Mouse (Mus musculus) stomach, embryonic 15.5 days (tissue): ENCODE data around the gene Zrsr2. TPM values are rescaled to one million over a fixed set of nuclear protein-coding genes. Genes with fewer than 3 reads are reported as not detected.
A peak's percentile ranks its signal among the peaks of the same experiment; 100 is the strongest.

ENCODE experiments used
- ATAC-seq: fragments of 200-750 bp; cut with Nextera tagmentation; 2 replicates; pipeline ENCODE4 v1.8.0; 2017; ENCODE audit warnings: low read depth, moderate number of reproducible peaks, moderate TSS enrichment; ENCODE audit not compliant: insufficient read depth, low FRiP score
- H3K27ac ChIP-seq: fragments of 300-500 bp; sonication (generic); 2 replicates; pipeline ENCODE4 v1.5.1; 2015; ENCODE audit warnings: mild to moderate bottlenecking, inconsistent platforms
- H3K27me3 ChIP-seq: fragments of 300-500 bp; sonication (generic); replicated peaks from 2 replicates; pipeline ENCODE4 v1.6.1; 2015; ENCODE audit warnings: inconsistent platforms
- H3K36me3 ChIP-seq: fragments of 300-500 bp; sonication (generic); 2 replicates; pipeline ENCODE4 v1.6.1; 2015; ENCODE audit warnings: inconsistent platforms
- H3K4me1 ChIP-seq: fragments of 300-500 bp; sonication (generic); 2 replicates; pipeline ENCODE4 v1.6.1; 2015; ENCODE audit warnings: inconsistent platforms
- H3K4me2 ChIP-seq: fragments of 300-500 bp; sonication (generic); 2 replicates; pipeline ENCODE4 v1.6.1; 2015; ENCODE audit warnings: mild to moderate bottlenecking, inconsistent platforms
- H3K4me3 ChIP-seq: fragments of 300-500 bp; sonication (generic); replicated peaks from 2 replicates; pipeline ENCODE4 v1.5.1; 2015; ENCODE audit warnings: inconsistent platforms
- H3K9ac ChIP-seq: fragments of 300-500 bp; sonication (generic); 2 replicates; pipeline ENCODE4 v1.6.1; 2015; ENCODE audit warnings: inconsistent platforms
- H3K9me3 ChIP-seq: fragments of 300-500 bp; sonication (generic); 2 replicates; pipeline ENCODE4 v1.6.1; 2016; ENCODE audit warnings: inconsistent platforms
- WGBS: fragments of 180-500 bp; shearing (Covaris S2); methylation state at CpG from one replicate; pipeline ENCODE4 v1.1.7; 2015; 5-methylcytosine and 5-hydroxymethylcytosine counted together
- polyA plus RNA-seq: library from polyadenylated mRNA; unstranded; fragments of >200 nt; fragmentation: Nextera tagmentation; extraction: Ambion mirVana; gene quantifications from 2 replicates; pipeline ENCODE4 v1.2.1, GENCODE M21; 2015

Zrsr2 gene
- polyA plus RNA-seq, 1 experiment from 2014 or later = 55.0 TPM

- Histone ChIP-seq H3K9ac (no peak overlapping the region), H3K36me3 (no peaks in the 10 kb centered on the region), H3K4me1 (no peaks in the 10 kb centered on the region), H3K9me3 (no peaks in the 10 kb centered on the region), H3K27me3 (no peaks in the 10 kb centered on the region), H3K4me2 (no peak overlapping the region), H3K4me3 (no peak overlapping the region), H3K27ac (no peak overlapping the region)
- 89% methylated on average over 6 of the region's 6 CpGs for WGBS
- no peak for ATAC-seq
Observed at GRCm38 (mm10) chrX:163938587-163938986, 19.9 kb downstream of the Zrsr2 start.

GRCm38 (mm10) chrX:163934731-163935130, 23.7 kb downstream of the Zrsr2 start:
- Histone ChIP-seq H3K4me1 (no peaks in the 10 kb centered on the region), H3K27me3 (no peaks in the 10 kb centered on the region), H3K4me2 (no peak overlapping the region), H3K36me3 (no peaks in the 10 kb centered on the region), H3K27ac (no peak overlapping the region), H3K4me3 (no peak overlapping the region), H3K9me3 (no peaks in the 10 kb centered on the region), H3K9ac (no peak overlapping the region)
- no peak for ATAC-seq
- WGBS = 87% methylated on average over 8 of the region's 8 CpGs

- H3K27ac ChIP-seq = no peak overlapping the region
- no peaks in the 10 kb centered on the region for H3K36me3 ChIP-seq
- no peak overlapping the region for H3K9ac ChIP-seq
- no peaks in the 10 kb centered on the region for H3K4me1 ChIP-seq
- no peaks in the 10 kb centered on the region for H3K9me3 ChIP-seq
- ATAC-seq = no peak
- no peak overlapping the region for H3K4me2 ChIP-seq
- no peaks in the 10 kb centered on the region for H3K27me3 ChIP-seq
- H3K4me3 ChIP-seq = no peak overlapping the region
Observed at GRCm38 (mm10) chrX:163929550-163929949, 28.9 kb downstream of the Zrsr2 start.

- Histone ChIP-seq H3K4me2 (no peak overlapping the region), H3K4me1 (no peaks in the 10 kb centered on the region), H3K4me3 (no peak overlapping the region), H3K9ac (no peak overlapping the region), H3K36me3 (no peaks in the 10 kb centered on the region), H3K27ac (no peak overlapping the region), H3K9me3 (no peaks in the 10 kb centered on the region), H3K27me3 (no peaks in the 10 kb centered on the region)
- ATAC-seq = no peak
Observed at GRCm38 (mm10) chrX:163912791-163913190, 45.7 kb downstream of the Zrsr2 start.

- H3K4me1 ChIP-seq = no peaks in the 10 kb centered on the region
- peak overlapping the region; percentile 62 for H3K4me3 ChIP-seq
- peak overlapping the region; percentile 65; the same call in 1 of the 2 replicates for H3K27ac ChIP-seq
- no peaks in the 10 kb centered on the region for H3K36me3 ChIP-seq
- ATAC-seq = no peak
- 24% methylated on average over 33 of the region's 34 CpGs for WGBS
- H3K27me3 ChIP-seq = no peaks in the 10 kb centered on the region
- H3K9me3 ChIP-seq = no peaks in the 10 kb centered on the region
- H3K9ac ChIP-seq = 0 out of 2 replicates have a peak overlapping the region, but pooled peaks have one; percentile 29
- peak overlapping the region; percentile 60 for H3K4me2 ChIP-seq
Observed at GRCm38 (mm10) chrX:163909381-163909780, 49.1 kb downstream of the Zrsr2 start.

- peak; percentile 100 for ATAC-seq
- H3K27me3 ChIP-seq = no peaks in the 10 kb centered on the region
- H3K4me3 ChIP-seq = peak within 1 kb of the TSS; percentile 62
- H3K9me3 ChIP-seq = no peaks in the 10 kb centered on the region
- H3K36me3 ChIP-seq = no peaks in the 10 kb centered on the region
- peak within 1 kb of the TSS; percentile 34; the same call in 1 of the 2 replicates for H3K9ac ChIP-seq
- peak within 1 kb of the TSS; percentile 60 for H3K4me2 ChIP-seq
- H3K4me1 ChIP-seq = no peaks in the 10 kb centered on the region
- peak within 1 kb of the TSS; percentile 82 for H3K27ac ChIP-seq
- 15% methylated on average over 66 of the region's 80 CpGs for WGBS
Observed at GRCm38 (mm10) chrX:163908337-163909250, 49.9 kb downstream of the Zrsr2 start, which contains the start of gene Ap1s2. Gene Ap1s2 (plus strand): TSS chrX:163909017.

- WGBS = 27% methylated on average over 8 of the region's 8 CpGs
- no peak overlapping the region; the same call in 1 of the 2 replicates for H3K27ac ChIP-seq
- no peaks in the 10 kb centered on the region for H3K9me3 ChIP-seq
- no peak for ATAC-seq
- H3K4me3 ChIP-seq = peak overlapping the region; percentile 62
- no peaks in the 10 kb centered on the region for H3K27me3 ChIP-seq
- peak overlapping the region; percentile 49 for H3K4me2 ChIP-seq
- no peaks in the 10 kb centered on the region for H3K4me1 ChIP-seq
- no peaks in the 10 kb centered on the region for H3K36me3 ChIP-seq
- no peak overlapping the region for H3K9ac ChIP-seq
Observed at GRCm38 (mm10) chrX:163908003-163908336, 50.5 kb downstream of the Zrsr2 start.

- Histone ChIP-seq H3K4me2 (no peak overlapping the region), H3K36me3 (no peaks in the 10 kb centered on the region), H3K4me1 (no peaks in the 10 kb centered on the region), H3K27me3 (no peaks in the 10 kb centered on the region), H3K4me3 (no peak overlapping the region), H3K9ac (no peak overlapping the region), H3K9me3 (no peaks in the 10 kb centered on the region), H3K27ac (no peak overlapping the region)
- no peak for ATAC-seq
- 81% methylated on average over 2 of the region's 2 CpGs for WGBS
Observed at GRCm38 (mm10) chrX:163906861-163907260, 51.6 kb downstream of the Zrsr2 start.

- H3K27me3 ChIP-seq = no peaks in the 10 kb centered on the region
- no peaks in the 10 kb centered on the region for H3K9me3 ChIP-seq
- H3K9ac ChIP-seq = no peak overlapping the region
- H3K36me3 ChIP-seq = no peaks in the 10 kb centered on the region
- H3K4me3 ChIP-seq = no peak overlapping the region
- 60% methylated on average over 5 of the region's 5 CpGs for WGBS
- no peak for ATAC-seq
- H3K27ac ChIP-seq = no peak overlapping the region
- no peak overlapping the region for H3K4me2 ChIP-seq
- no peaks in the 10 kb centered on the region for H3K4me1 ChIP-seq
Observed at GRCm38 (mm10) chrX:163899431-163900020, 58.9 kb downstream of the Zrsr2 start.

GRCm38 (mm10) chrX:163897354-163897753, 61.1 kb downstream of the Zrsr2 start:
- WGBS = 40% methylated on average over 1 of the region's 1 CpGs
- no peak for ATAC-seq

GRCm38 (mm10) chrX:163885539-163885981, 72.9 kb downstream of the Zrsr2 start:
- no peaks in the 10 kb centered on the region for H3K4me1 ChIP-seq
- no peaks in the 10 kb centered on the region for H3K9me3 ChIP-seq
- H3K27ac ChIP-seq = no peak overlapping the region
- H3K36me3 ChIP-seq = no peaks in the 10 kb centered on the region
- no peaks in the 10 kb centered on the region for H3K27me3 ChIP-seq
- H3K4me3 ChIP-seq = no peak overlapping the region
- H3K4me2 ChIP-seq = no peak overlapping the region
- ATAC-seq = no peak
- 91% methylated on average over 4 of the region's 4 CpGs for WGBS
- H3K9ac ChIP-seq = no peak overlapping the region

More at GRCm38 (mm10) chrX:163897354-163897753, 61.1 kb downstream of the Zrsr2 start:
- Histone ChIP-seq H3K4me1 (no peaks in the 10 kb centered on the region), H3K4me2 (no peak overlapping the region), H3K27me3 (no peaks in the 10 kb centered on the region), H3K36me3 (no peaks in the 10 kb centered on the region), H3K4me3 (no peak overlapping the region), H3K9me3 (no peaks in the 10 kb centered on the region), H3K27ac (no peak overlapping the region), H3K9ac (no peak overlapping the region)
